Mouse (Mus musculus) naive thymus-derived CD4-positive, alpha-beta T cell, adult 2 months (primary cell): ENCODE data around the gene Syngr1.
"Not testable (repeated sequence)": the region's sequence is repeated elsewhere in the genome, so short reads cannot be mapped to it uniquely, and the experiment has no call there.

Experiments
- DNase-seq: peaks from one replicate; pipeline ENCODE4 v3.0.0-alpha.2; 2011; ENCODE audit warnings: low read depth

Syngr1 gene

DNA sequence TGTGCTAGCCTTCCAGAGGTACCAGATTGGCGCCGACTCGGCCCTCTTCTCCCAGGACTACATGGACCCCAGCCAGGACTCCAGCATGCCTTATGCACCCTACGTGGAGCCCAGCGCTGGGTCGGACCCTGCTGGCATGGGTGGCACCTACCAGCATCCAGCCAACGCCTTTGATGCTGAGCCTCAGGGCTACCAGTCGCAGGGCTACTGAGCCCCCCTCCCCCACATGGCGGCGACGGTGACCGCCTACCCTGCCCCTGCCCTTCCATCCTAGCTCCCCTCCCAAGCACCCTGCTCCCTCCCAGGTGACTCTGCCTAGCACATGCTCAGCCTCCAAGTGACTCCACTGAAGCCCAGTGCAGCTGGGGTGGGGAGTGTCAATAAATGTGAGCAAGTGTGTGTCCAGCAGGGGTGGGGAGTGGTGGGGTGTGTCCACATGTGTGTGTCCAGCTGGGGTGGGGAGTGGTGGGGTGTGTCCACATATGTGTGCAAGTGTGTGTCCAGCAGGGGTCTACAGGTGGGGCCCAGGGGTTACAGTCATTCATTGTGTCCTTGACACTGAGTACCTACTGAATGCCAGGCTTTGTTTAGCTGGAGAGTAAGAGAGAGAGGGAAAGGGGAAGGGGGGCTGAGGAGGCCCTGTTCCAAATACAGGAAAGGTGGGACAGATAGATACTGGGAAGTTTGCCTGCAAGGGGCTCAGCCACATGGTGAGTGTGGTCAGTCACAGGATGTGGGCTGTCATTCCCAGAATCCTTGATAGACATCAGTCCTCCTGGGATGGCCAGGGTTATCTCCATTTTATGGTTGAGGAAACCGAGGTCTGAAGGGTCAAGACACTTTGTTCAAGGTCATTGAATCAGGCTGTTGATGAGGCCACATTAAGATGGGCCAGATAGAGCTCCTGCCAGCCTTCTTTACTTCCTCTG, 25.0 kb downstream of the Syngr1 start:
- no peak for DNase-seq

- DNase-seq, result no peak
Observed at GRCm38 (mm10) chr15:80117154-80117553, 26.0 kb downstream of the Syngr1 start.

GRCm38 (mm10) chr15:80119076-80119475, 27.9 kb downstream of the Syngr1 start:
- DNase-seq, result no peak

DNA sequence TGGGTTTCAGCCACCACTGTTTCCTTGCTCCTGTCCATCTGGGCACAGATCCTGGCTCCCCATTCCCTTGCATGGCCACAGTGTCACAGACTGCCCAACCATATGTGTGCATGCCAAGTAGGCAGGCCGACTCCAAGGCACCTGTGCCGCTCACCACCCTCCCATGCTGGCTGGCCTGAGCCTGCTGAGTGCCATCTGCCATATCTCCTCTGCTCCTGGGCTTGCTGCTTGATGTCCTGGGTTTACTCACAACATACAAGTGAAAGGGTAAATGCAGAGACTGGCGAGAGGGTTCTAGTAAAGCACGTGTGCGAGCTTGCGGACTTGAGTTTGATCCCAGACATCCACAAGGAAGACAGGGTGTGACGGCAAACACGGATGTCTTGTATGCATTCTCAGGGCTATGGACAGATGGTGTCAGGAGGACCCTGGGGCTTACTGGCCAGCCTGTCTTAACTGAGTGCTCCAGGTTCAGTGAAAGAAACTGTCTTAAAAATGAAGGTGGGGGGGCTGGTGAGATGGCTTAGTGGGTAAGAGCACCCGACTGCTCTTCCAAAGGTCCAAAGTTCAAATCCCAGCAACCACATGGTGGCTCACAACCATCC, 30.7 kb downstream of the Syngr1 start:
- DNase-seq, result no peak

- not testable (repeated sequence) for DNase-seq
Observed at GRCm38 (mm10) chr15:80122431-80122830, 31.3 kb downstream of the Syngr1 start.

DNA sequence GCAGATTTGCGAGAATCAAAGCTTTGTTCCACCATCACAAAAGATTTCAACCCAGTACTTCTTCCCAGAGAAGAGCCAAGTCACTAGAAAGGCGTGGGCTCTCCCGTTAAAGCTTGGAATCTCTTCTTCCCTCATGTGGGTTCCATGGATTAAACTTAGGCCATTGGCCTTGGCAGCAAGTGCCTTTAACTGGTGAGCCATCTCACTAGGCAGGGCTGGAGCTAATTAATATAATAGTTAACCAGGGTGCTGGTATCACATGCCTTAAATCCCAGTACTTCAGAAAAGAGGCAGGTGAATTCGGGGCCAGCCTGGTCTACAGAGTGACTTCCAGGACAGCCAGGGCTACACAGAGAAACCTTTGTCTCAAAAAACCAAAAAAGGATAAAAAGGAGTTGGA, 33.5 kb downstream of the Syngr1 start:
- no peak for DNase-seq

DNA sequence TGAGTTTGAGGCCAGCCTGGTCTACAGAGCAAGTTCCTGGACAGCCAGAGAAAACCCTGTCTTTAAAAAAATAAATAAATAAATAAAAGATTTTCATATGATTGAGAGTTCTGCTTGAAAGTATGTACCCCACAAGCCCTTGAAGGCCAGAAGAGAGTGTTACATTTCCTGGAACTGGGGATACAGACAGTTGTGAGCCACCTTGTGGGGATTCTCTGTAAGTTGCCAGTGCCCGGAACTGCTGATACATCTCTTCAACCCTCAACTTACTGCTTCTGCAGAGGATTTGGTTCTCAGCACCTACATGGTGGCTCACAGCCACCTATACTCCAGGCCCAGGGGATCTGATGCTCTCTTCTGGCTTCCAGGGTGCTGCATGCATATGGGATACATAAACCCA, 36.1 kb downstream of the Syngr1 start:
- peak; percentile 36 for DNase-seq

DNA sequence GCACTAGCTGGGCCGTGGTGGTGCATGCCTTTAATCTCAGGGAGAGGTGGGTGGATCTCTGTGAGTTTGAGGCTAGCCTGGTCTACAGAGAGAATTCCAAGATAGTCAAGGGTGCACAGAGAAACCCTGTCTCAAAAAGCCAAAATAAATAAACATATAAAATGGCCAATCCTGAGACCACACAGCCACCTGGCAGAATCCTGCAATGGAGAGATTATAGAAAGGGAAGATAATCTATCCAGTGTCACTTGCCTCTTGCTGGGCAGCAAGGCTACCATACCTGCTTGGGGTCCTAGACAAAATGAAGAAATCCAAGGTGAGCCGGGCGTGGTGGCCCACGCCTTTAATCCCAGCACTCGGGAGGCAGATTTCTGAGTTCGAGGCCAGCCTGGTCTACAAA, 38.8 kb downstream of the Syngr1 start:
- no peak for DNase-seq

GRCm38 (mm10) chr15:80130689-80131088, 39.6 kb downstream of the Syngr1 start:
- no peak for DNase-seq

GRCm38 (mm10) chr15:80131421-80131820, 40.3 kb downstream of the Syngr1 start:
- DNase-seq, result no peak

DNA sequence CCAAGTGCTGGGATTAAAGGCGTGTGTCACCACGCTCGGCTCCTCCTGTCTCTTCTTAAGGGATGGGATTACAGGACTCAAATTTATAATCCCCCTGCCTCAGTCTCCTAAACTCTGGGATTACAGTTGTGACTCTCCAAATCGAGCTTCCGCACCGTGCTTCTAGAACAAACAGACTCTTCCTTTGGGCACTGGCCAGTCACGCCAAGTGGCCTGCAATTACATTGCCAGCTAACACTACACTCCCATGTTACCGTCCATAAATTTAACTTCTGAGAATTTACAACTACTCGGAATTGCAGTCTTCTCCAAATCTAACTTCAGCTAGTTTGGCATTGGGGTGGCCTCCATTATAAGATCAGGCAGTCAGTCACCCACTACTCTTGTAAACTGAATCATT, 41.3 kb downstream of the Syngr1 start:
- no peak for DNase-seq

DNA sequence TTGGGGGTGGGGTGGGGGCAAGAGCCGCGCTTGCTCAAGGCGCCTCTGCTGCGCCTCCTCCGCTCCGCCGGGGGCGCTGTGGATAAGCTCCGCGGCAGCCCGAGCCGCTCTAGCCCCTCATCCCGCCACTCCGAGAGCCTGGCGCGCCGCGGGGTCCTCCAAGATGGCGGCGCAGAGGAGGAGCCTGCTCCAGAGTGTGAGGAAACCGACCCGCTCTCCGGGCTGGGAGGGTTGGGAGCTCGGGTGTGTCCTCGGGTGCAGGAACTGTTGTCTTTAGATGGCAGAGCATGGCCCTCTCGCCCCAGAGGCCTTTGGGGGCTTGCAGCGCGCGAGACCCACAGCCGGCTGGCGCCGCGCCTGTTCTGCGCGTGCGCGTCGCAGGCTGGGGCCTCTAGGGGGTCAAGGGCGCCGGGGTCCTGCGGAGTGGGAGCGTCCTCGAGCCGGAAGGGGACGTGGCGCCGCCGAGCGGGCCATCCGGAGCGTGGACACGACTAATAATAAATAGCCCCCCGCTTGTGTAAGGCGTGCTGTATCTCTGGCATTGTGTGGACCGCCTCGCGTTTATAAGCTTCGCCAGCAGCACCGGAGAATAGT, 42.0 kb downstream of the Syngr1 start, which contains the start of gene Tab1:
Gene Tab1 (plus strand): TSS at position 135 of the 594 bp plus-strand sequence.
- DNase-seq, result peak; percentile 95

DNA sequence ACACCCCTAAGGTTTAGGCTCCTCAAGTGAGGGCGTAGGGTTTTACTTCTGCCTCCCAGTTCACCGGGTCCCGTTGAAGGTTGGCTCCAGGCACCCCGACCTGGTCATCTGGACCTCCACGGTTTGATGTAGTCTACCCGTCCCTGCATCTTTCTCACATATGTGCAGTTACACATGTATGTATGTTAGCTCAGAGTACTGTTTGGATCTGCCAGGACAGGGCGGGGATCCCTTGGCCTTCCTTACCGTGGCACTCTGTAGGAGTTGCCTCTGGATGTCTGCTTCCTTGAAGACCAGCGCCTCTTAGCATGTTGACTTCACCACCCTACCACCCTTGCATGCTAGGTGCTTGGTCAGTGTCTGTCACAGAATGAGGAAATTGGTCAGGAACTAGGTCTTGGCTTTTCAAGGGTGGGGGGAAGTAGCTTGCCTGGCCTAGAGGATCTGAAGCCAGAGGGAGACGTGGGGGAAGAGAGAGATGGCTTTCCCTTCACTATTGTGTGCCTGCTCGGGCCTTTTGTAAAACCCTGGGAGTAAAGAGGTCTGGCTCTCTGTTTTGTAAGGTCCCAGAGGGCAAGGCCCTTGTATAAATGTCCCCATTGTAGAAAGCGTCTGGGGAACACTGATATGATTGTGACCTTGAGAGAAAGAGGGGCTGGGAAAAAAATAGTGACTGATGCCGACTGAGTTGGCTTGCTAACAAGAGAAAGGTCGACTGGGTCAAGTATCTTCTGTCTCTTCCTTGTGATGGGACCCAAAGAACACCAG, 42.7 kb downstream of the Syngr1 start:
- DNase-seq, result no peak

- DNase-seq, result no peak
Observed at GRCm38 (mm10) chr15:80134450-80134847, 43.3 kb downstream of the Syngr1 start.

GRCm38 (mm10) chr15:80135499-80135898, 44.4 kb downstream of the Syngr1 start:
- DNase-seq, result no peak

GRCm38 (mm10) chr15:80136645-80137044, 45.5 kb downstream of the Syngr1 start:
- no peak for DNase-seq

DNA sequence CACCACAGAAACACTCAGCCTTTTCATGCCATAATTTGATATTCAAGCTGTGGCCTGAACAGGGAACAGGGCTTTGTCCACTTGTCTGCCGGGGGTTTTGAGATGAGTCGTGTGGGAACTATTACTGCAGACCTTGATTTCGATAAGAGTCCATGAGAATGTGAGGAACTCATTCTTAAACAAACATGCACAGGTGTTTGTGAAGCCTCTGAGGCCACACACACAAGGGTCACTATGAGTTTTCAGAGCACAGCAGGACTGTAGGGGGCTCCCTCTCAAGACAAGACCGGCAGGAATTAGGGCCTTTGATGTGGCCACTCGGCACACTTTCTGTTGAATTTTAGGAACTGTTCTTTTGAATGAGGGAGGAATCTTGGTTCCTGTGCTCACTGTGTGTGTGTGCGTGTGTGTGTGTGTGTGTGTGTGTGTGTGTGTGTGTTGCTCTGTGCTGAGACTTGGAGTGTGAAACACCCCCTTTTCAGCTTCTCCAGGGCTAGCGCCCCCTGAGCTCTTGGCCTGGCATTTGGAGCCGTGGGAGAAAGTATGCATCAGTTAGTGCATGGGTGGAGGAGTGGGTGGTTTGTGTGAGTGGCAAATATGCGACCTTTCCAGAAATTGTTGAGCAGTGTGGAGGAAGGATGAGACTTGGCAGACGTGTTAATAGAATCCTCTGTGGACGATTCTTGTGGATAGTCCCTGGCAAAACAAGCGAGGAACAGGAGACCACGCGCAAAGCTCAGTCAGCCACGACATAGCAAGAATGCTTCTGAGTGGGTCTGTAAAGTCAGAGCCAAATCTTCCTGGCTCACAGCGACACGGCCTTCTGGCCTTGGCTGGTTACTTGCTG, 47.0 kb downstream of the Syngr1 start:
- no peak for DNase-seq

DNA sequence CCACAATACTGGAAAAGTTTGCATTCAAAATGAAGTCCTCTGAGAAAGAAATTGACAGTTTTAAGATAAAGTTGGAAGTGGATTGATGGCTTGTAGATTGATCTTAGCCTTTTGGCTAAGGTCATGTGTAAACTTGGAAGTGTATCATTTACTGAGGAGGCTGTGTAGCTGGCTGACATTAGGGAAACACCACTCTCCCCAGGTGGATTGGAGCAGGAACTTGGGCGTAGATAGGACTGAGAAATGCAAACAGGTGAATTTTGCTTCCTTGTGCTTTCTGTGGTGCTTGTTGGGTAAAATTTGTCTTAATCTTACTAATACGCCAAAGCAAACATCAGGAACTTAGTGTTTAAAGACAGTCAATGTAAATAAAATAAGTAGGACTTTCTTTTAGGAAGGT, 49.2 kb downstream of the Syngr1 start:
- DNase-seq, result no peak

DNA sequence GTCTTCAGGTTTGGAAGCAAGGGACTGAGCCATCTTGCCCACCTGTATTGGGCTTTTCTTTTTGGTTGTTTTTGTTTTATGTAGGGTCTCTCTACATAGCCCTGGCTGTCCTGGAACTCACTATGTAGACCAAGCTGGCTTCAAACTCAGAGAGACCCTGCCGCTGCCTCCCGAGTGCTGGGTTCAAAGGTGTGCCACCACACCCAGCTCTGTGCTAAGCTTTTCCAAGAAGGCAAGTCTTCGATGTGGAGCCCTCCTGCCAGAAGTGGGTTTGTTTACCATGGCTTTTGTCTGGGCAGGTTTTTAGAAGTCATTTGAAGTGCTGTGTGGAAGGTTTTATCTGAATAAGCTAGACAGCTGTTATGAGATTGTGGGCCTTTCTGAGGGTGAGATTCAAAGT, 49.7 kb downstream of the Syngr1 start:
- no peak for DNase-seq

DNA sequence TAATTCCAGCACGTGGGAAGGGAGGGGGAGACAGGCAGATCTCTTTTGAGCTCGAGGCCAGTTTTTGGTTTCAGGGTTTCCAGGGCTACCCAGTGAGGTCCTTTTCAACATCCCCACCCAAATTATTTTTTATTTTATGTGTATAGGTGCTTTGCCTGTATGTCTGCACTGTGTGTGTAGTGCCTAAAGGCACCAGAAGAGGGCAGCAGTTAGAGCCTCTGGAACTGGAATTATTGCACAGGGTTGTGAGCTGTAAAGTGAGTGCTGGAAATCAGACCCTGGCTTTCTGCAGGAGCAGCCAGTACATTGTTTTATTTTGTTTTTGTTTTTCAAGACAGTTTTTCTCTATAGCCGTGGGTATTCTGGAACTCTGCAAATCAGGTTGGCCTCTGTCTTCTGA, 51.0 kb downstream of the Syngr1 start:
- DNase-seq, result peak; percentile 44

DNA sequence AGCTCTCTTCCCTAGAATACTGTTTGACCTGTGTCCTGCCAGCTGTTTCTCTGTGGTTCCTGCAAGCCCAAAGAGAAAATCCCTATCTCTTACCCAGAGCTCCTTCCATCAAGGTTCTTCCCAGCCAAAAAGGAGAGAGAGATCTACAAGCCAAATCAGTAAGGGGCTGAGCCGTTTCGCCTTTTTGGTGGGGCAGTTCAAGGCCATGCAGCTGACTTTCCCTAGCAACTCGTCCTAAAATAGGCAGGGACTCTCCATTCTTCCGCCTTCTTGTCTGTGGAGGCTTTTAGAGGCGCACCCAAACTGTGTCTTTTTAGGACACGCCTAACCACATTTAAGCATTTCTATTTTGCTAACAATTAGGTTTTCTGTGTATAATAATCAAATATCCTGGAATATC, 52.6 kb downstream of the Syngr1 start:
- no peak for DNase-seq
